Mouse (Mus musculus): ENCODE results near the gene Tekt1.

- no peak for TF ChIP-seq ZNF384 (IDR thresholded peaks at IDR 0.05; ENCODE audit: low read depth, low read length)
- TF ChIP-seq HCFC1 (IDR thresholded peaks at IDR 0.05; ENCODE audit: borderline replicate concordance, insufficient read depth, low read length), result no peak
- no peak for TF ChIP-seq MAFK (IDR thresholded peaks at IDR 0.05; ENCODE audit: insufficient read depth, low read depth, low read length)
- no peak for TF ChIP-seq ZC3H11A (IDR thresholded peaks at IDR 0.05; ENCODE audit: borderline replicate concordance, low read depth, low read length)
- TF ChIP-seq CHD2 (IDR thresholded peaks at IDR 0.05; ENCODE audit: low read depth, low read length), result no peak
Measured at GRCm38 (mm10) chr11:72397811-72398525, 35.7 kb upstream of the Tekt1 start.

All from ES-E14 (cell line).